Mouse (Mus musculus) kidney, postnatal 25 days (tissue): Measurements from ENCODE around the gene Fam183b.
"Not testable (repeated sequence)": the region's sequence is repeated elsewhere in the genome, so short reads cannot be mapped to it uniquely, and the experiment has no call there.

Experiments
- DNase-seq, 2 experiments: peaks; one replicate each; pipeline ENCODE4 v3.0.0; 2021; ENCODE audit warnings: mixed read lengths in 2 of 2

The Fam183b gene

DNA sequence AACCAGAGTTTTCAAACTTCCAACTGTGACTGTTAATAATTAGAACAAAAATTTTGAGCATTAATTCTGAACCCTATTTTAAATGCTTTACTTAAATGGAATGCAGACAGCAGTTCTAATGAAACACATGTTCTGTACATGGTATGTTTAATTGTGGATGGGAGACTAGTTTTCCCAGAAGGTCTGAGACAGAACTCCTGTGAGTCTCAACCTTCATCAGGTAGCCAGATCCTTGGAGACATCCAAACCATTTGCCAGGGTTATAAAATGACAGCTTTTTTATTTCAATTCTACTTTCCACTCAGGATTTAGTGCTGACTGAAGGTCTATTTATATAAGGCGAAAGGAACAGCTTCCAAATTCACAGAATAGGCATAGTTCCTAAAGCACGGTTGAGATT, 49.3 kb downstream of the Fam183b start, which contains the start of gene Olfr316:
Olfr316 (plus strand) TSS at position 301 of the 400 bp plus-strand sequence.
- no peak for DNase-seq

DNA sequence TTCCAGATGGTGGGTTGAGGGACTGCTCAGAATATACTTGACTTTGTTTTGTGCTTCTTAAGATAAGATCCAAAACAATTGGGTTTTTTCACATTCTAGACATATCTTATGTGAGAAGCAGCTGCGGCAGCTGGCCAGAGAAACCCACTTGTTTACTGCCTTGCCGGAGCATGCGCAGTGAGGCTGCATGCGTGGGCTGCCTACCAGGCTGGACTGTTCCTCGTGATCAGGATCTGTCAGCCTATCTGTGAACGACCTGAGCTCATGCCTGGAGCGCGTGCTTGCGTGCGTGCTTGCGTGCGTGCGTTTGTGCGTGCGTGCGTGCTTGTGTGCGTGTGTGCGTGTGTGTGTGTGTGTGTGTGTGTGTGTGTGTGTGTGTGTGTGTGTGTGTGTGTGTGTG, 50.7 kb downstream of the Fam183b start:
- not testable (repeated sequence) for DNase-seq
